Mouse (Mus musculus) stomach, adult 2 months (tissue): ENCODE data around the gene Mcm6. TPM values are rescaled to one million over a fixed set of nuclear protein-coding genes. Genes with fewer than 3 reads are reported as not detected.

Source experiments
- polyA plus RNA-seq: library from polyadenylated mRNA; depleted of rRNA; stranded (reverse); fragments of >200 nt; gene quantifications from 2 replicates; pipeline ENCODE4 v1.2.3, GENCODE M21; 2012; rRNA removed

The Mcm6 gene
- polyA plus RNA-seq: 1.7 and 3.1 TPM in 2 replicates

GRCm38 (mm10) chr1:128359554-128360376 lies at the start of gene Mcm6:
TSS of gene Mcm6 (minus strand) at chr1:128359664.

GRCm38 (mm10) chr1:128328218-128328617 lies 31.2 kb downstream of the Mcm6 start, which contains the start of gene Lct:
TSS of gene Lct (minus strand) at chr1:128328318.

Other genes starting within 250 kb of the Mcm6 start
- gene Ubxn4, start 115.7 kb downstream of the Mcm6 start, polyA plus RNA-seq: 7.0 and 7.7 TPM in 2 replicates
- gene Lct, start 31.3 kb downstream of the Mcm6 start, polyA plus RNA-seq: 0.09 and 0.15 TPM in 2 replicates
- gene Dars, start 57.7 kb upstream of the Mcm6 start, polyA plus RNA-seq: 1.2 and 1.9 TPM in 2 replicates
- gene Cxcr4, start 232.6 kb upstream of the Mcm6 start, polyA plus RNA-seq: 5.5 and 7.5 TPM in 2 replicates